Mouse (Mus musculus): ENCODE data around the gene Rad54l2.

DNA sequence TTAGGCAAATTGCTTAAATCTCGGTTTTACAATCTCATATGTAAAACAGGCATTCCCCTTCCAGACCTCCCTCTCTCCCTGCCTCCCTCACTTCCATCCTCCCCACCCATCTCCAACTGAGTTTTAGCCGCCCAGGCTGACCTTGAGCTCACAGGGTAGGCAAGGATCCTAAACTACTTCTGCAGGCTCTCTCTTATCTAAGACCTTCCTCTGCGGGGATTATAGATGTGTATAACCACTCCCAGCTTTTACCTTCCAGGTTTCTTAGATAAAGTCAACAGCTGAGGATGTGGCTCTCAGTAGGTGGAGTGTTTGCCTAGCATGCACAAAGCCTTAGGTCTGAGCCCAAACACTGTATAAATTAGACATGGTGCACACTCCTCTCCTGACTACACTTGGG, 18.8 kb downstream of the Rad54l2 start:
- TF ChIP-seq CTCF (IDR thresholded peaks at IDR 0.05; ENCODE audit: low read depth, low read length) (no peak), POLR2A (IDR thresholded peaks at IDR 0.05; ENCODE audit: extremely low read depth, insufficient read depth, low read length) (no peak)

All from liver, adult 2 months (tissue).